Mouse (Mus musculus) embryonic fibroblast, embryonic 13.5 days (primary cell): Measurements from ENCODE around the gene Cavin1. TPM values are rescaled to one million over a fixed set of nuclear protein-coding genes. Genes with fewer than 3 reads are reported as not detected.

ENCODE experiments used
- H3K27ac ChIP-seq: 2 replicates; pipeline ENCODE4 v1.5.1; 2012; ENCODE audit warnings: low read length, control low read depth, inconsistent platforms; ENCODE audit not compliant: insufficient read depth
- H3K4me1 ChIP-seq: 2 replicates; pipeline ENCODE4 v1.6.1; 2011; ENCODE audit warnings: low read length; ENCODE audit not compliant: control insufficient read depth, insufficient read depth
- H3K4me3 ChIP-seq: 2 replicates; pipeline ENCODE4 v1.5.1; 2011; ENCODE audit warnings: mild to moderate bottlenecking, control low read depth, low read length; ENCODE audit not compliant: insufficient read depth
- CTCF ChIP-seq: IDR thresholded peaks from 2 replicates; pipeline ENCODE4 v1.5.1; 2011; ENCODE audit warnings: mild to moderate bottlenecking, control low read depth, low read length, moderate library complexity, borderline replicate concordance; ENCODE audit not compliant: insufficient read depth
- POLR2A ChIP-seq: IDR thresholded peaks from 2 replicates; pipeline ENCODE4 v1.6.1; 2011; ENCODE audit warnings: low read depth, mild to moderate bottlenecking, control low read depth, low read length, moderate library complexity
- polyA plus RNA-seq: library from polyadenylated mRNA; stranded (reverse); fragments of >200 nt; gene quantifications from 2 replicates; pipeline ENCODE4 v1.2.4, GENCODE M21; 2011; ENCODE audit warnings: low read depth; ENCODE audit not compliant: missing spikeins, insufficient read length

Gene Cavin1
- polyA plus RNA-seq, 1 experiment, result 387 TPM

GRCm38 (mm10) chr11:100981236-100981635 is 10.5 kb upstream of the Cavin1 start:
- peaks cover 4% of the 10 kb centered on the region; the same call in 1 of the 2 replicates for H3K4me1 ChIP-seq
- no peak overlapping the region for H3K27ac ChIP-seq

GRCm38 (mm10) chr11:100980438-100980837 is 9.8 kb upstream of the Cavin1 start:
- no peak for TF ChIP-seq CTCF
- no peak for TF ChIP-seq POLR2A
- Histone ChIP-seq H3K4me3 (no peak overlapping the region), H3K4me1 (peaks cover 4% of the 10 kb centered on the region; the same call in 1 of the 2 replicates), H3K27ac (peak overlapping the region; percentile 31)

More at GRCm38 (mm10) chr11:100981236-100981635, 10.5 kb upstream of the Cavin1 start:
- H3K4me3 ChIP-seq, result no peak overlapping the region
- TF ChIP-seq POLR2A (no peak), CTCF (no peak)

GRCm38 (mm10) chr11:100979887-100980286 is 9.2 kb upstream of the Cavin1 start:
- no peak overlapping the region for H3K4me3 ChIP-seq
- H3K4me1 ChIP-seq, result peaks cover 7% of the 10 kb centered on the region
- TF ChIP-seq POLR2A (no peak), CTCF (no peak)
- H3K27ac ChIP-seq, result peak overlapping the region; percentile 62

- Histone ChIP-seq H3K27ac (peak overlapping the region; percentile 61; the same call in 1 of the 2 replicates), H3K4me3 (no peak overlapping the region), H3K4me1 (peaks cover 11% of the 10 kb centered on the region)
- TF ChIP-seq CTCF (no peak), POLR2A (no peak)
These were observed 4.6 kb upstream of the Cavin1 start for GRCm38 (mm10) chr11:100975241-100975640.

- Histone ChIP-seq H3K4me3 (no peak overlapping the region), H3K4me1 (peaks cover 11% of the 10 kb centered on the region), H3K27ac (peak overlapping the region; percentile 61)
- TF ChIP-seq CTCF (no peak), POLR2A (no peak)
These were observed 3.8 kb upstream of the Cavin1 start for GRCm38 (mm10) chr11:100974381-100974970.

DNA sequence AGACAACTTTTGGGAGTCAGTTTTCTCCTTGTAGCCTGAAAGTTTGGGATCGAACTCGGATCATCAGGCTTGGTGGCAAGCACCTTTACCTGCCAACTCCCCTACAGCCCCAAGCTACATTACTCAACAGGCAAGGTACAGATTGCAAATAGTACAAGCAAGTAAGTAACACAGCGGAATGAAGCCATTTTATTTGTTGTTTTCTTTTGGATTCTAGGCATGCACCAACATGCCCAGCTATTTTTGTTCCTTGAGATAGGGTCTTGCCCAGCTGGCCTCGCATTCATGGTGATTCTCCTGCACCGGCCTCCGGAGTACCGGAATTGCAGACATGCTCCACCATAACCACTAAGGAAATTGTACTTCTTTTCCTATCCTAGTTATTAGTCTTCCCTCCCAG is 2.6 kb upstream of the Cavin1 start:
- TF ChIP-seq CTCF, result no peak
- Histone ChIP-seq H3K27ac (no peak overlapping the region), H3K4me3 (no peak overlapping the region), H3K4me1 (peaks cover 7% of the 10 kb centered on the region)

- Histone ChIP-seq H3K27ac (peak overlapping the region; percentile 91; the same call in 1 of the 2 replicates), H3K4me3 (no peak overlapping the region), H3K4me1 (peaks cover 8% of the 10 kb centered on the region)
- TF ChIP-seq POLR2A (no peak), CTCF (no peak)
These were observed 768 bp upstream of the Cavin1 start for GRCm38 (mm10) chr11:100971455-100971854.

DNA sequence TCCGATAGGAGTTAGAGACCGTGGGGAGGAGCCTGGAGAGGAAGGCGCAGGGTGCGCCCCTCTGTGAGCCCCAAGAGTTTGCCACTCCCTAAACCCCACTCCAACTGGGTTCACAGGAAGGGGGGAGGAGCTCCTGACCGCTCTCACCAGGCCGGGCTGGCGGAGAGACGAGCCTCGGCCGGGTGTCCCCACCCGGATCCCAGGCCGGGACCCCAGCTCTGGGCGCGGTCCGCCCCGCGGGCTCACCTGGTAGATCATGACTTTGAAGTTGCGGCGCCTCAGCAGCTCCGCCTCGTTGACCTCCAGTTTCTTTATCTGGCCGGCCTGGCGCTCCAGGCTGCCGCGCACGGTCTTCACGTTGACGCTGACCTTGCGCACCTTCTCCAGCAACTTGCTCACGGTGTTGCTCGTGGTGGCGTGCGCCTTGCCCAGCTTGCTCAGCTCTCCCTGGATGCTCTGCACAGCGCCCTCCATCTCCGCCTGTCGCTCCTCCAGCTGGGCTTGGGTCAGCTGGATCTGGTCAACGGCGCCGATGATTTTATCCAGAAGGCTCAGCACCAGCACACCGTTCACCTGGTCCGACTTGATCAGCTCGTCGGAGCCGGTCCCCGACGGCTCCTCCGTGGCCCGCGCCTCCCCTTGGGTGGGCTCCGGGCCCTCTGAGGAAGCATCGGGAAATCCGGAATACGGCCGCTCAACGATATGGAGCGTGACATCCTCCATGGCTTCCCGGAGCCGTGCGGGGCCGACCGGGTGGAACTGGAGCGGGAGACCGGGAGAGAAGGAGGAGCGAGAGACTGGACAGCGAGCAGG is 737 bp downstream of the Cavin1 start:
- peak overlapping the region; percentile 83 for H3K4me3 ChIP-seq
- H3K27ac ChIP-seq, result peak overlapping the region; percentile 85
- H3K4me1 ChIP-seq, result peaks cover 13% of the 10 kb centered on the region
- TF ChIP-seq CTCF (peak; percentile 11; the same call in 1 of the 2 replicates), POLR2A (peak; percentile 71)

GRCm38 (mm10) chr11:100969189-100969743 is 1.4 kb downstream of the Cavin1 start:
- Histone ChIP-seq H3K27ac (peak overlapping the region; percentile 85), H3K4me1 (peaks cover 8% of the 10 kb centered on the region; the same call in 1 of the 2 replicates), H3K4me3 (peak overlapping the region; percentile 83)
- TF ChIP-seq POLR2A (no peak; the same call in none of the 2 replicates), CTCF (no peak)

DNA sequence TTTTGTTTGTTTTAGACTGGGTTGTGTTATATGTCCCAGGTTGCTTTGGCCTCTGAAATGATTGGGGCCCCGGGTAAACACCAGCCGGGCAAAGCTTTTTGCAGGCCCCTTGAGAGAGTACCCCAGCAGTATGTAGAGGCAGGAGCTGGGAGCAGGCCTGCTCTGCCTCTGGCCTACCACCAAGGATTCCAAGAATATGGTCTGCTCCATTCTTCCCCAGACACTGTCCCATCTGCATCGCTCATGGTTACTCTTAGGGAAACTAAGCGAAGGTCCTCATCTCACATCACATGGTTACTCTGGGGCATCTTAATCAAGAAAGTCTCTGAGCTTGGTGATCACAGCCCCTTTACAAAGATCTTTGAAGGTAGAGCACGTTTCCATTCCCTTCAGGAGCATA is 2.2 kb downstream of the Cavin1 start:
- peak overlapping the region; percentile 83 for H3K4me3 ChIP-seq
- TF ChIP-seq CTCF (no peak), POLR2A (no peak)
- H3K4me1 ChIP-seq, result peaks cover 15% of the 10 kb centered on the region; the same call in 1 of the 2 replicates
- H3K27ac ChIP-seq, result peak overlapping the region; percentile 85
